Mouse (Mus musculus) liver, embryonic 11.5 days (tissue): ENCODE measurements around the gene Gja10. TPM values are rescaled to one million over a fixed set of nuclear protein-coding genes. Genes with fewer than 3 reads are reported as not detected.

Source experiments
- ATAC-seq: fragments of 200-750 bp; cut with Nextera tagmentation; replicated peaks from 2 replicates; pipeline ENCODE4 v1.8.0; 2017; ENCODE audit warnings: moderate number of reproducible peaks, mild to moderate bottlenecking, moderate TSS enrichment, moderate library complexity; ENCODE audit not compliant: low FRiP score
- DNase-seq: peaks from one replicate; pipeline ENCODE4 v3.0.0-alpha.2; 2017; ENCODE audit warnings: low spot score
- H3K27ac ChIP-seq: fragments of 300-500 bp; sonication (generic); 2 replicates; pipeline ENCODE4 v1.5.1; 2014; ENCODE audit warnings: mild to moderate bottlenecking, low read depth, low read length, control low read depth
- H3K27me3 ChIP-seq: fragments of 300-500 bp; sonication (generic); replicated peaks from 2 replicates; pipeline ENCODE4 v1.6.1; 2014; ENCODE audit warnings: low read length, mixed read lengths; ENCODE audit not compliant: control insufficient read depth, insufficient read depth
- H3K36me3 ChIP-seq: fragments of 300-500 bp; sonication (generic); 2 replicates; pipeline ENCODE4 v1.6.1; 2014; ENCODE audit warnings: mild to moderate bottlenecking, low read length, moderate library complexity, mixed read lengths; ENCODE audit not compliant: control insufficient read depth, insufficient read depth
- H3K4me1 ChIP-seq: fragments of 300-500 bp; sonication (generic); replicated peaks from 2 replicates; pipeline ENCODE4 v1.6.1; 2014; ENCODE audit warnings: low read length, mixed read lengths; ENCODE audit not compliant: control insufficient read depth, insufficient read depth
- H3K4me2 ChIP-seq: fragments of 300-500 bp; sonication (generic); 2 replicates; pipeline ENCODE4 v1.6.1; 2014; ENCODE audit warnings: mild to moderate bottlenecking, control low read depth, moderate library complexity
- H3K4me3 ChIP-seq: fragments of 300-500 bp; sonication (generic); 2 replicates; pipeline ENCODE4 v1.5.1; 2014; ENCODE audit warnings: low read depth, low read length, control low read depth
- H3K9ac ChIP-seq: fragments of 300-500 bp; sonication (generic); 2 replicates; pipeline ENCODE4 v1.6.1; 2014; ENCODE audit warnings: low read depth, low read length, control low read depth
- H3K9me3 ChIP-seq: fragments of 300-500 bp; sonication (generic); 2 replicates; pipeline ENCODE4 v1.6.1; 2016; ENCODE audit warnings: low read length, inconsistent platforms, mixed read lengths; ENCODE audit not compliant: control insufficient read depth
- WGBS: fragments of 180-500 bp; shearing (Covaris S2); extraction: QIAGEN DNeasy Blood & Tissue Kit; methylation state at CpG from one replicate; pipeline ENCODE4 v1.1.7; 2014; 5-methylcytosine and 5-hydroxymethylcytosine counted together
- polyA plus RNA-seq: library from polyadenylated mRNA; unstranded; fragments of >200 nt; fragmentation: Nextera tagmentation; extraction: Ambion mirVana; gene quantifications from 2 replicates; pipeline ENCODE4 v1.2.1, GENCODE M21; 2014

The Gja10 gene
- polyA plus RNA-seq, 1 experiment from 2014 or later: not detected

GRCm38 (mm10) chr4:32551337-32551736, 51.2 kb downstream of the Gja10 start:
- WGBS: 45% methylated on average over 4 of the region's 4 CpGs
- ATAC-seq (no peak), DNase-seq (no peak)
- no peak overlapping the region for H3K27ac ChIP-seq
- H3K4me1 ChIP-seq: no peaks in the 10 kb centered on the region
- no peak overlapping the region for H3K4me2 ChIP-seq
- no peak overlapping the region for H3K9ac ChIP-seq
- no peaks in the 10 kb centered on the region for H3K27me3 ChIP-seq
- H3K9me3 ChIP-seq: no peaks in the 10 kb centered on the region
- H3K36me3 ChIP-seq: no peaks in the 10 kb centered on the region
- H3K4me3 ChIP-seq: no peak overlapping the region

GRCm38 (mm10) chr4:32549150-32549549, 53.4 kb downstream of the Gja10 start:
- no peak overlapping the region for H3K4me2 ChIP-seq
- no peaks in the 10 kb centered on the region for H3K36me3 ChIP-seq
- no peak for DNase-seq
- H3K4me1 ChIP-seq: no peaks in the 10 kb centered on the region
- 77% methylated on average over 1 of the region's 1 CpGs for WGBS
- no peak overlapping the region for H3K9ac ChIP-seq
- ATAC-seq: no peak
- no peaks in the 10 kb centered on the region for H3K9me3 ChIP-seq
- H3K27ac ChIP-seq: no peak overlapping the region
- H3K4me3 ChIP-seq: no peak overlapping the region
- H3K27me3 ChIP-seq: no peaks in the 10 kb centered on the region

Other genes starting within 250 kb of the Gja10 start
- 43.2 and 48.2 TPM in 2 replicates for gene Casp8ap2, start 12.7 kb upstream of the Gja10 start, polyA plus RNA-seq
- 18.3 and 23.8 TPM in 2 replicates for gene Mdn1, start 54.4 kb upstream of the Gja10 start, polyA plus RNA-seq
- 56.7 and 68.0 TPM in 2 replicates for gene Lyrm2, start 197.5 kb upstream of the Gja10 start, polyA plus RNA-seq